Mouse (Mus musculus): ENCODE measurements around the gene AI413582. TPM values are rescaled to one million over a fixed set of nuclear protein-coding genes. Genes with fewer than 3 reads are reported as not detected.

AI413582 gene
- total and polyA plus RNA-seq, 3 experiments = 9.1 to 22.4 (median 9.1) TPM

DNA sequence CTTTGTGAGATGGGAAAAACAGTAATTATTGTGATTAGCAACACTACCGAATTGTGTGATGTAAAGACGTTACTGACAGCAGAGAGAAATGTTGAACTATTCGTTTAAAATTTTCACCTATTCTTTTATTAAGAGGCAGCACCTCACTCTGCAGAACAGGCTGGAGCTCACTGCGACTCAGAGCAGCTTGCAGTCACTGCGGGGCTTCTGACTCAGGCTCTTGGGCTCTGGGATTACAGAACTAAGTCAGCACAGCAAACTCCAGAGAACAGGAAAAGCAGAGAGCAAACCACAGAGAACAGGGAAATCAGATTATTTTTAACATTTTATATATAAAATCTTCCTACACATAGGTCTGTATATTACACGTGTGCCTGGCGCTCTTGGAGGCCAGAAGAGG is 44.0 kb upstream of the AI413582 start:
- 83% methylated on average over 7 of the region's 7 CpGs for WGBS

DNA sequence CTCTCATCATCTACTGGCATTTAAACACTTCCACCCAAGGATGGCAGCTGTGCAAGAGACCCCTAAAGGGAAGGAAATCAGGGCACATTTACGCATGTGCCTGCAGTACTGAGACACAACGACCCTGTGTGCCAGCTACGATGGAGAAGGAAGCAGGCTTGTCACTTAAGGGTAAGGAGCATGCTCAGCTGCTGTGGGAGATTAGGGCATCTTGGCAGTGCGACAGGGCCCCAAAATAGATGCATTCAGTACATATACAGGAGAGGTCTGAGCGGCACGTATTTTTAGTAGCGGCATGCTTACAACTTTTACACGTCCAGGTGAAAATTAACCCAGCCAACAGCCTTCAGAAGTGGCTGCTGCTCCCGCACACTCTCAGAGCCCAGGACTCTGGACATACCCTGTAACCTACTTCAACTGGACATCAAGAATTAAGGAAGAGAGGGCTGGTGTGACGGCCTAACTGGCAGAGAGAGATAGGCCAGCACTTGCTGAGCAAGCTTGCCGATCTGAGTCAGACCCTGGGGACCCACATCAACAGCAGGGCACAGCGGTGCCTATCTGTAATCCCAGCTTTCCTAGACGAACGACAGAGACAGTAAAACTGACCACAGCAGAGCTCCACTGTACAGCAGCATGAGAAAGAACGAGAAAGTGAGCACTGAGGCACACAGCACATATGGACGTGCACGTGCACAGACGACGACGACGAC is 38.1 kb upstream of the AI413582 start:
- H3K9ac ChIP-seq (ENCODE audit: low read depth, low read length) = peak overlapping the region; percentile 3; the same call in 1 of the 2 replicates
- H3K79me2 ChIP-seq (replicated peaks; ENCODE audit: control insufficient read depth, insufficient read depth, low read length) = peaks cover 12% of the 10 kb centered on the region
- no peaks in the 10 kb centered on the region for H3K27me3 ChIP-seq (ENCODE audit: control insufficient read depth, insufficient read depth, low read length)
- 38% methylated on average over 21 of the region's 21 CpGs for WGBS
- H3K36me3 ChIP-seq (ENCODE audit: control insufficient read depth, insufficient read depth, low read length) = no peaks in the 10 kb centered on the region
- intact Hi-C loops (cut with DNase I) = no loop called here
- TF ChIP-seq EP300 (IDR thresholded peaks at IDR 0.05; ENCODE audit: insufficient read depth, low read depth, low read length) (peak; percentile 72; the same call in 1 of the 2 replicates), POLR2A (IDR thresholded peaks at IDR 0.05; ENCODE audit: insufficient read depth, low read depth, low read length) (0 out of 2 replicates have a peak, but pooled peaks have one; percentile 24), CTCF (IDR thresholded peaks at IDR 0.05) (no peak)
- peak; percentile 56 to 78 for DNase-seq
- H3K27ac ChIP-seq = peak overlapping the region; percentile 77
- peaks cover 25% of the 10 kb centered on the region for H3K4me1 ChIP-seq (ENCODE audit: control insufficient read depth, insufficient read depth, low read length)
- H3K4me3 ChIP-seq = no peak overlapping the region

More for the DNA sequence above, 44.0 kb upstream of the AI413582 start:
- Histone ChIP-seq H3K4me1 (ENCODE audit: control insufficient read depth, insufficient read depth, low read length) (peaks cover 17% of the 10 kb centered on the region), H3K79me2 (replicated peaks; ENCODE audit: control insufficient read depth, insufficient read depth, low read length) (peaks cover 14% of the 10 kb centered on the region), H3K4me3 (no peak overlapping the region), H3K27ac (no peak overlapping the region), H3K9ac (ENCODE audit: low read depth, low read length) (no peak overlapping the region), H3K36me3 (ENCODE audit: control insufficient read depth, insufficient read depth, low read length) (no peaks in the 10 kb centered on the region), H3K27me3 (ENCODE audit: control insufficient read depth, insufficient read depth, low read length) (no peaks in the 10 kb centered on the region)
- intact Hi-C loops (cut with DNase I) = no loop called here
- no peak for DNase-seq
- TF ChIP-seq EP300 (IDR thresholded peaks at IDR 0.05; ENCODE audit: insufficient read depth, low read depth, low read length) (no peak), POLR2A (IDR thresholded peaks at IDR 0.05; ENCODE audit: insufficient read depth, low read depth, low read length) (no peak)

DNA sequence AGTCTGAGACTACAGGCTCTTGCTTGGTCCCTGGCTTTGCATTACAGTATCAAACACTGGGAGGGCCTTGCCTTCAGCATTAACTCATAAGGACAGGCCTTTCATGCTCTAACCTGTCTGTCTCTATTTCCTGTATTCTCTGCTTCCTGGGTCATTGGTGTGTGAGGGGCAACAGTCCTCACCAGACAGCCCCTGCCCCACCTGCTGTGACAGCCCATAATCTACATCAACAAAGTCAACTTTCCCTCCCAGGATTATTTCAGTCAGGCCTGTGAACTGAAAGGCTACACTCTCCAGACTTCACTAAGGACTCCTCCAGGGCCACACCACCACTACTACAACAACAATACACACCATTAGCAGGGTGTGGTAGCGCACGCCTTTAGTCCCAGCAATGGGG is 37.5 kb upstream of the AI413582 start:
- intact Hi-C loops (cut with DNase I) = no loop called here
- Histone ChIP-seq H3K27ac (peak overlapping the region; percentile 77), H3K9ac (ENCODE audit: low read depth, low read length) (peak overlapping the region; percentile 12), H3K4me1 (ENCODE audit: control insufficient read depth, insufficient read depth, low read length) (peaks cover 26% of the 10 kb centered on the region), H3K4me3 (no peak overlapping the region), H3K27me3 (ENCODE audit: control insufficient read depth, insufficient read depth, low read length) (no peaks in the 10 kb centered on the region), H3K36me3 (ENCODE audit: control insufficient read depth, insufficient read depth, low read length) (no peaks in the 10 kb centered on the region), H3K79me2 (replicated peaks; ENCODE audit: control insufficient read depth, insufficient read depth, low read length) (peaks cover 9% of the 10 kb centered on the region)
- no peak for DNase-seq
- TF ChIP-seq POLR2A (IDR thresholded peaks at IDR 0.05; ENCODE audit: insufficient read depth, low read depth, low read length) (no peak), CTCF (IDR thresholded peaks at IDR 0.05) (no peak), EP300 (IDR thresholded peaks at IDR 0.05; ENCODE audit: insufficient read depth, low read depth, low read length) (no peak)
- 56% methylated on average over 2 of the region's 2 CpGs for WGBS

DNA sequence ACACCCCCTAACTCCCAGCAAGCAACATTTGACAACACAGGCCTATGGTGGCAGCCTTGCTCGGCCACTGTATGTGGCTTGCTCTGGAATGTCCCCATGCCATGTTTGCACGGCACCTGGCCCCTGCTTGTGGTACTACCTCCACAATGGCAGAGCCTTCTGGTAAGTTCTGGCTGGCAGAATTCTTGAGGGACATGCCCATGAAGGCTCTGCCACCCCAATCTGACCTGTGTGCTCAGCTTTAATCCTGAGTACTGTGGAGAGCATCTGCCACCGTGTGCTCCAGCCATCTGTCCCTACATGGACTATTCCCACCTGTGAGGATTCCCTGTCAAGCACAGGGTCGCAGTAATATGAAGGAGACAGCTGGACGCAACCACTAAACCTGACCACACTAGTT is 35.3 kb upstream of the AI413582 start:
- intact Hi-C loops (cut with DNase I) = no loop called here
- H3K9ac ChIP-seq (ENCODE audit: low read depth, low read length) = no peak overlapping the region
- peaks cover 29% of the 10 kb centered on the region for H3K4me1 ChIP-seq (ENCODE audit: control insufficient read depth, insufficient read depth, low read length)

DNA sequence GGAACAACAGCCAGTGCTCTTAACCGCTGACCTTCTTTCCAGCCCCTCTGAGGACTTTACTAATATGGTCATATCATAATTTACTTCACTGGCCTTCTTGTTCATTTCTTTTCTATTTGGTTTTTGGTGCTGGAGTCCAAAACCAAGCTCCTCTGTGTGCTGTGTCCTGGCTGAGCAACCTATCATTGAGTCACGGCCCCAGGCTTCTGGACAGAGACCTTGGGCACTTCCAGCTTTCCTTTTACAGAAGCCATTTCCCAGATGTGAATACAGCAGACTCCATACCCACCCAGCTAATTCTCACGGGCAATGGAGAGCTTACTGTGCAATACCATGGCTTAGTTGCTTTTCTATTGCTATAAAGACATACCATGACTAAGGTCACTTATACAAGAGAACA is 34.7 kb upstream of the AI413582 start:
- WGBS = 43% methylated on average over 3 of the region's 3 CpGs
- no peaks in the 10 kb centered on the region for H3K36me3 ChIP-seq (ENCODE audit: control insufficient read depth, insufficient read depth, low read length)
- no peak overlapping the region; the same call in 1 of the 2 replicates for H3K27ac ChIP-seq
- TF ChIP-seq POLR2A (IDR thresholded peaks at IDR 0.05; ENCODE audit: insufficient read depth, low read depth, low read length) (no peak), EP300 (IDR thresholded peaks at IDR 0.05; ENCODE audit: insufficient read depth, low read depth, low read length) (no peak), CTCF (IDR thresholded peaks at IDR 0.05) (no peak)
- no peak for DNase-seq
- peaks cover 29% of the 10 kb centered on the region for H3K4me1 ChIP-seq (ENCODE audit: control insufficient read depth, insufficient read depth, low read length)
- intact Hi-C loops (cut with DNase I) = no loop called here
- H3K79me2 ChIP-seq (replicated peaks; ENCODE audit: control insufficient read depth, insufficient read depth, low read length) = peaks cover 6% of the 10 kb centered on the region
- no peak overlapping the region for H3K4me3 ChIP-seq
- no peak overlapping the region for H3K9ac ChIP-seq (ENCODE audit: low read depth, low read length)
- H3K27me3 ChIP-seq (ENCODE audit: control insufficient read depth, insufficient read depth, low read length) = no peaks in the 10 kb centered on the region

More for the DNA sequence above, 35.3 kb upstream of the AI413582 start:
- H3K36me3 ChIP-seq (ENCODE audit: control insufficient read depth, insufficient read depth, low read length) = no peaks in the 10 kb centered on the region
- H3K27ac ChIP-seq = no peak overlapping the region; the same call in 1 of the 2 replicates
- 59% methylated on average over 5 of the region's 5 CpGs for WGBS
- TF ChIP-seq EP300 (IDR thresholded peaks at IDR 0.05; ENCODE audit: insufficient read depth, low read depth, low read length) = no peak
- no peak for TF ChIP-seq POLR2A (IDR thresholded peaks at IDR 0.05; ENCODE audit: insufficient read depth, low read depth, low read length)
- TF ChIP-seq CTCF (IDR thresholded peaks at IDR 0.05) = no peak
- H3K79me2 ChIP-seq (replicated peaks; ENCODE audit: control insufficient read depth, insufficient read depth, low read length) = peaks cover 6% of the 10 kb centered on the region
- H3K27me3 ChIP-seq (ENCODE audit: control insufficient read depth, insufficient read depth, low read length) = no peaks in the 10 kb centered on the region
- DNase-seq = no peak
- H3K4me3 ChIP-seq = no peak overlapping the region
